Comparison of ENCODE assay signal across 20 mouse cellular contexts in the genomic region with DNA sequence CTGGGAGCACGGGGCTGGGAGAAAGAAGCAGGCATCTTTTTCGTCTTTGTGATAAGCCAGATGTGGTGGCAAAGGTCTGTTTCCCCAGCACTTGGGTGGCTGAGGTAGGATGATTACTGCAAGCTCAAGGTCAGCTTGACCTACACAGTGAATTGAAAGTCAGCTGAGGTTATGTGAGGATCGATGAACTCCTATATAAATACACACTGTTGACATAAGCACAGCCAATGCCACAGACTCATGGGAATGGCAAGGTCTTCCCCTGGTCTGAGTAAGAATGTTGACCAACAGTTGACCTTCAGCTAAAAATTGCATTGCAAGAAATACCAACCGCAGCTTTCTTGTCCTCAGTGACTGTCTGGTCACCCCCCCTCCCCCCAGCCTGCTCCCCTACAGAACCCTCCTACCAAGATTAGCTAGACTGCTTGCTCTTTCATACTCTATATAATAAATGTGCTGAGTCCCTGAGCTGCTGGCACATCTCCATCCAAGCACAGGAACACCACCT. TPM values are rescaled to one million over a fixed set of nuclear protein-coding genes. Genes with fewer than 3 reads are reported as not detected.
DNase-seq lines count a peak whose midpoint lies in the region; ATAC-seq lines count a peak whose summit lies in the region.
"Had no signal": no experiment of that assay in that cellular context is flagged by ENCODE, and none has a peak within 500 bp of the region (broad histone marks: within the 10 kb centered on the region; RNA-seq: fewer than 3 reads in every experiment).

No protein-coding gene starts in this region.

- H3K4me3 ChIP-seq in liver, embryonic 15.5 days (replicated peaks): no peak overlapping the region
- no peak overlapping the region for H3K4me3 ChIP-seq in liver, embryonic 12.5 days
- H3K4me3 ChIP-seq: embryonic facial prominence, embryonic 12.5 days; heart, adult 2 months; heart, embryonic 12.5 days; hindbrain, embryonic 15.5 days had no signal

- no peaks in the 10 kb centered on the region for H3K36me3 ChIP-seq in liver, embryonic 15.5 days (replicated peaks)
- no peaks in the 10 kb centered on the region for H3K36me3 ChIP-seq in liver, embryonic 12.5 days
- H3K36me3 ChIP-seq: embryonic facial prominence, embryonic 12.5 days; heart, embryonic 12.5 days; hindbrain, embryonic 15.5 days had no signal

- no peaks in the 10 kb centered on the region for H3K27me3 ChIP-seq in liver, embryonic 15.5 days
- H3K27me3 ChIP-seq in liver, embryonic 12.5 days (replicated peaks): no peaks in the 10 kb centered on the region
- H3K27me3 ChIP-seq: embryonic facial prominence, embryonic 12.5 days; heart, embryonic 12.5 days; hindbrain, embryonic 15.5 days had no signal

- peak; percentile 26 for DNase-seq in adrenal gland, adult 8-10 months
- no peak for DNase-seq in adrenal gland, adult 18-20 months (ENCODE audit: low spot score in 2 of 2)
- DNase-seq in 3T3-L1 (ENCODE audit: low read depth, low spot score): peak; percentile 42
- peak; percentile 16 for DNase-seq in adrenal gland, postnatal 14 days
- DNase-seq in embryo, embryonic 9.5 days (ENCODE audit: extremely low spot score): no peak
- DNase-seq in adipocyte (ENCODE audit: low spot score): no peak
- DNase-seq: cerebellum, adult 11 months; cerebellum, adult 8-10 months; cerebellum, postnatal 14 days; embryo, embryonic 11 days; forebrain, postnatal 0 days; gastrocnemius, postnatal 14 days; heart, adult 2 months; heart, postnatal 36 days had no signal

- no peak overlapping the region for H3K4me2 ChIP-seq in liver, embryonic 15.5 days
- H3K4me2 ChIP-seq in liver, embryonic 12.5 days: no peak overlapping the region
- H3K4me2 ChIP-seq: embryonic facial prominence, embryonic 12.5 days; heart, embryonic 12.5 days; hindbrain, embryonic 15.5 days had no signal

- H3K9me3 ChIP-seq in liver, embryonic 15.5 days (replicated peaks): no peaks in the 10 kb centered on the region
- 0 out of 2 replicates have a peak, but pooled peaks cover 5% of the 10 kb centered on the region for H3K9me3 ChIP-seq in liver, embryonic 12.5 days (replicated peaks)
- H3K9me3 ChIP-seq: embryonic facial prominence, embryonic 12.5 days; hindbrain, embryonic 15.5 days had no signal

- 44% methylated on average over 4 of the region's 4 CpGs for WGBS in liver, embryonic 15.5 days (ENCODE audit: insufficient replicate concordance)
- WGBS in liver, embryonic 12.5 days (ENCODE audit: insufficient replicate concordance): 49% methylated on average over 4 of the region's 4 CpGs

- no peak overlapping the region for H3K9ac ChIP-seq in liver, embryonic 15.5 days
- no peak overlapping the region for H3K9ac ChIP-seq in liver, embryonic 12.5 days
- H3K9ac ChIP-seq: embryonic facial prominence, embryonic 12.5 days; forebrain, postnatal 0 days; heart, embryonic 12.5 days; hindbrain, embryonic 15.5 days had no signal

- H3K4me1 ChIP-seq in liver, embryonic 15.5 days (replicated peaks): peaks cover 68% of the 10 kb centered on the region
- peaks cover 71% of the 10 kb centered on the region for H3K4me1 ChIP-seq in liver, embryonic 12.5 days
- H3K4me1 ChIP-seq: embryonic facial prominence, embryonic 12.5 days; hindbrain, embryonic 15.5 days had no signal

- H3K27ac ChIP-seq in liver, embryonic 15.5 days (replicated peaks): no peak overlapping the region
- H3K27ac ChIP-seq in liver, embryonic 12.5 days: no peak overlapping the region
- H3K27ac ChIP-seq: embryonic facial prominence, embryonic 12.5 days; heart, adult 2 months; hindbrain, embryonic 15.5 days had no signal

- peak; percentile 33; the same call in 1 of the 2 replicates for ATAC-seq in liver, embryonic 15.5 days (ENCODE audit: insufficient read depth)
- no peak for ATAC-seq in liver, embryonic 12.5 days
- ATAC-seq: forebrain, postnatal 0 days; intestine, embryonic 16.5 days had no signal

RNA-seq across cellular contexts. Expression of a gene that starts 23.0 kb away (rescaled TPM):
- total RNA-seq in adrenal gland, adult 8-10 months (2022): 100 to 1,000 TPM in 1 of 4 experiments, 10 to 100 TPM in 3; 64.3 to 103 (median 80.5) TPM
- total RNA-seq in adrenal gland, adult 18-20 months (2021): 10 to 100 TPM; 91.0 to 99.7 TPM
- 6.2 and 6.5 TPM in 2 replicates for polyA plus RNA-seq in liver, embryonic 15.5 days (2015; fragmentation: Nextera tagmentation; extraction: Ambion mirVana)
- 17.7 and 18.5 TPM in 2 replicates for polyA plus RNA-seq in liver, embryonic 12.5 days (2016; fragmentation: Nextera tagmentation; extraction: Ambion mirVana)
- 87.9 and 91.7 TPM in 2 replicates for total RNA-seq in adrenal gland, postnatal 14 days (2021)

Comparison
In these comparisons a context has a peak if more than half of its experiments do, and no peak if none do; other contexts are left out.
1. DNase-seq: peak in adrenal gland, adult 8-10 months (single experiment), 3T3-L1 (single experiment) and adrenal gland, postnatal 14 days (single experiment); none in adrenal gland, adult 18-20 months (0 of 2), embryo, embryonic 9.5 days (single experiment) and adipocyte (single experiment).